Mouse (Mus musculus) liver, embryonic 14.5 days (tissue): ENCODE data around the gene Zfp92.

Experiments used
- CTCF ChIP-seq: IDR thresholded peaks from 2 replicates; pipeline ENCODE4 v1.5.1; 2016; ENCODE audit warnings: antibody characterized with exemption, low read depth, control low read depth
- EP300 ChIP-seq: IDR thresholded peaks from 2 replicates; pipeline ENCODE4 v1.6.1; 2016; ENCODE audit warnings: antibody characterized with exemption, low read depth

GRCm38 (mm10) chrX:73363291-73363690 lies 47.6 kb upstream of the Zfp92 start:
- no peak for TF ChIP-seq CTCF
- no peak for TF ChIP-seq EP300
